Mouse (Mus musculus) stomach, embryonic 16.5 days (tissue): ENCODE results near the gene Sergef. TPM values are rescaled to one million over a fixed set of nuclear protein-coding genes. Genes with fewer than 3 reads are reported as not detected.

Experiments
- ATAC-seq: fragments of 200-750 bp; cut with Nextera tagmentation; 2 replicates; pipeline ENCODE4 v1.8.0; 2017; ENCODE audit warnings: moderate number of reproducible peaks, moderate TSS enrichment; ENCODE audit not compliant: insufficient read depth, low FRiP score
- H3K27ac ChIP-seq: fragments of 300-500 bp; sonication (generic); 2 replicates; pipeline ENCODE4 v1.5.1; 2014; ENCODE audit warnings: low read length
- H3K27me3 ChIP-seq: fragments of 300-500 bp; sonication (generic); 2 replicates; pipeline ENCODE4 v1.6.1; 2014; ENCODE audit warnings: low read length, control low read depth, mixed read lengths; ENCODE audit not compliant: control insufficient read depth, insufficient read depth
- H3K36me3 ChIP-seq: fragments of 300-500 bp; sonication (generic); 2 replicates; pipeline ENCODE4 v1.6.1; 2014; ENCODE audit warnings: low read length; ENCODE audit not compliant: control insufficient read depth, insufficient read depth
- H3K4me1 ChIP-seq: fragments of 300-500 bp; sonication (generic); 2 replicates; pipeline ENCODE4 v1.6.1; 2014; ENCODE audit warnings: low read length, control low read depth, mixed read lengths; ENCODE audit not compliant: control insufficient read depth, insufficient read depth
- H3K4me2 ChIP-seq: fragments of 300-500 bp; sonication (generic); 2 replicates; pipeline ENCODE4 v1.6.1; 2014; ENCODE audit warnings: low read depth, low read length, mixed read lengths
- H3K4me3 ChIP-seq: fragments of 300-500 bp; sonication (generic); replicated peaks from 2 replicates; pipeline ENCODE4 v1.5.1; 2014; ENCODE audit warnings: mild to moderate bottlenecking, low read length
- H3K9ac ChIP-seq: fragments of 300-500 bp; sonication (generic); 2 replicates; pipeline ENCODE4 v1.6.1; 2014; ENCODE audit warnings: low read length
- H3K9me3 ChIP-seq: fragments of 300-500 bp; sonication (generic); replicated peaks from 2 replicates; pipeline ENCODE4 v1.6.1; 2016; ENCODE audit warnings: low read length, control low read depth; ENCODE audit not compliant: control insufficient read depth
- WGBS: fragments of 180-500 bp; shearing (Covaris S2); extraction: QIAGEN DNeasy Blood & Tissue Kit; methylation state at CpG from one replicate; pipeline ENCODE4 v1.1.7; 2014; 5-methylcytosine and 5-hydroxymethylcytosine counted together
- polyA plus RNA-seq: library from polyadenylated mRNA; unstranded; fragments of >200 nt; fragmentation: Nextera tagmentation; extraction: Ambion mirVana; gene quantifications from 2 replicates; pipeline ENCODE4 v1.2.1, GENCODE M21; 2015

The Sergef gene
- polyA plus RNA-seq, 1 experiment from 2014 or later, result 14.9 TPM

DNA sequence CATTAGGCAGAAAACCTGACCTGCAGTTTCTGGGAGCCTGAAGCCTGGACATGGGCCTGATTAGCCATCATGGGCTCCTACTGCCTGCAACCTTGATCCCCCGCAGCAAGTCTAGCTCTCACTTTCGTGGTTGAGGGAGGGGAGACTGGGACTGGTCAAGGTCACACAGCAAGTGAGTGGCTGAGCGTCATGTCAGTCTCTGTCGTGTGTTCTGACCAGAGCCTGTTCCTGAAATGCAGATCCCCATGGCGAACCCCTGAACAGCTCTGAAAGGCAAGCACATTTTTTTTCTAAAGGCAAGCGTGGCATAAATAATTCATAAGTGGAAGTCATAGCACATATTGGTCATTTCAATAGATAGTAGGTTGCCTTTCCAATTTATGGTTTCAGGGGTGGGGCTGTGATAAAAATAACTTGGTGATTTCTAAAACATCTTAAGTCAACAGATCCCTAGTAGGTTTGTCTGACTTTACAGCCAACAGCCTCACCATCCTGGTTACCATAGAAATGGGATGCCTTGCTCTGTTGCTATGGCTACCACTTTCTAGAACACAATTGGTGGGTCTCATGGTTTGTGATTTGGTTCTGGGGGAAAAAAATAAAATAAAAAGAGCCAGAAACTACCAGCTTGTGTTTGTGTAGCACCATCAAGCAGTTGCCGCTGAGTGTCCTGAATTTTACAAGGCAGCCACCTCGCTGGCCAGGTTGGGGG is 217.4 kb downstream of the Sergef start:
- ATAC-seq, result no peak
- no peaks in the 10 kb centered on the region for H3K27me3 ChIP-seq
- 71% methylated on average over 8 of the region's 8 CpGs for WGBS
- H3K4me3 ChIP-seq, result no peak overlapping the region
- no peaks in the 10 kb centered on the region for H3K9me3 ChIP-seq
- H3K27ac ChIP-seq, result no peak overlapping the region
- no peaks in the 10 kb centered on the region for H3K4me1 ChIP-seq
- H3K9ac ChIP-seq, result no peak overlapping the region
- no peak overlapping the region for H3K4me2 ChIP-seq
- no peaks in the 10 kb centered on the region for H3K36me3 ChIP-seq

GRCm38 (mm10) chr7:46421535-46421934 is 218.1 kb downstream of the Sergef start:
- Histone ChIP-seq H3K27ac (no peak overlapping the region), H3K9me3 (no peaks in the 10 kb centered on the region), H3K4me1 (no peaks in the 10 kb centered on the region), H3K4me3 (no peak overlapping the region), H3K9ac (no peak overlapping the region), H3K27me3 (no peaks in the 10 kb centered on the region), H3K36me3 (no peaks in the 10 kb centered on the region), H3K4me2 (no peak overlapping the region)
- whole genome bisulfite sequencing, result 24% methylated on average over 5 of the region's 5 CpGs
- ATAC-seq, result no peak

DNA sequence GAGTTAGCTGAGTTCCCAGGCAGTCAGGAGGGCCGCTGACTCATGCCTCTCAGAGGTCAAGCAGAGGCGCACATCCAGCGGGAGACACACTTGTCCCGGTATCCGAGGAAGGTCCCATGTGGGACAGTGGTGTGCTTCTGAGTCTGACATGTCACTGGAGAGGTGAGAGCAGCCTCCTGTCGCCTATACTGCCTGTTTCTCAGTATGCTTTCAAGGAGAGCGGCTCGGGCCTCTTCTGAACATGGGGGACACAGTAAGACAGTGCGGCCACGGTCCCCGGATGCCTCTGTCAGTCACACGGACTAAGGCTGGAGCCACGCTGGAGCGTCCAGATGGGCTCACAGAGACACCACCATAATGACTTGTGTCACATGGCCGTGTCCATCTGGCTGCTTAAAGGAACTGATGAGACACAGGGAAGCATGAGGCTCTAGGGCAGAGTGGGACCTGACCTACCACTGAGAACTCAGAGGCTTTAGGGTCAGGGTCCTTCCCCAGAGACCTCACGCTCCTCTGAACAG is 221.4 kb downstream of the Sergef start:
- H3K4me1 ChIP-seq, result no peaks in the 10 kb centered on the region
- no peaks in the 10 kb centered on the region for H3K27me3 ChIP-seq
- H3K4me3 ChIP-seq, result no peak overlapping the region
- no peaks in the 10 kb centered on the region for H3K36me3 ChIP-seq
- no peak overlapping the region for H3K9ac ChIP-seq
- WGBS, result 71% methylated on average over 16 of the region's 16 CpGs
- H3K4me2 ChIP-seq, result no peak overlapping the region
- H3K9me3 ChIP-seq, result no peaks in the 10 kb centered on the region
- no peak for ATAC-seq
- H3K27ac ChIP-seq, result no peak overlapping the region

DNA sequence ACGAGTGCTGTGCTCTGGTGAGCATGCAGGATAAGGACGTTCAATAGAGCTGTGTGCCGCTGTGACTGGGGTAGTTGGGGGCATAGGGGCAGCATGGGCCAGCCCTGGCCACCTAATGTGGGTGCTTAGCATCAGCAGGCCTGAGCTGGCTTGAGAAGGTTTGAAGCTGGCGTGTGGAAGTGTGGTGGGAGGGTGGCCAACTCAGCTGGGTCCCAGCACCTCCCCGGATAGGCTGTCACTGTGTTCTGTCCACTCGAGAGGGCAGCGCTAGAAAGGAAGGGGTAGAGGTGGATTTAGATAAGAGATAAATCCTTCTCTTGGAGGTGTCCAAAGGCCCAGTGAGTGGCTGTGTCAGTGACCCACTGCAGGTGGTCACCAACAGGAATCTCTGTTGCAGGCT is 222.1 kb downstream of the Sergef start:
- H3K4me3 ChIP-seq, result no peak overlapping the region
- H3K27me3 ChIP-seq, result no peaks in the 10 kb centered on the region
- WGBS, result 67% methylated on average over 7 of the region's 7 CpGs
- no peak overlapping the region for H3K27ac ChIP-seq
- H3K9ac ChIP-seq, result no peak overlapping the region
- H3K4me1 ChIP-seq, result no peaks in the 10 kb centered on the region
- H3K4me2 ChIP-seq, result no peak overlapping the region
- H3K36me3 ChIP-seq, result no peaks in the 10 kb centered on the region
- no peak for ATAC-seq
- no peaks in the 10 kb centered on the region for H3K9me3 ChIP-seq

- Histone ChIP-seq H3K4me2 (no peak overlapping the region), H3K27me3 (no peaks in the 10 kb centered on the region), H3K9ac (no peak overlapping the region), H3K36me3 (no peaks in the 10 kb centered on the region), H3K4me3 (no peak overlapping the region), H3K27ac (no peak overlapping the region), H3K4me1 (no peaks in the 10 kb centered on the region), H3K9me3 (no peaks in the 10 kb centered on the region)
- no peak for ATAC-seq
- WGBS, result 74% methylated on average over 14 of the region's 14 CpGs
These were observed 223.7 kb downstream of the Sergef start for GRCm38 (mm10) chr7:46415818-46416425.

DNA sequence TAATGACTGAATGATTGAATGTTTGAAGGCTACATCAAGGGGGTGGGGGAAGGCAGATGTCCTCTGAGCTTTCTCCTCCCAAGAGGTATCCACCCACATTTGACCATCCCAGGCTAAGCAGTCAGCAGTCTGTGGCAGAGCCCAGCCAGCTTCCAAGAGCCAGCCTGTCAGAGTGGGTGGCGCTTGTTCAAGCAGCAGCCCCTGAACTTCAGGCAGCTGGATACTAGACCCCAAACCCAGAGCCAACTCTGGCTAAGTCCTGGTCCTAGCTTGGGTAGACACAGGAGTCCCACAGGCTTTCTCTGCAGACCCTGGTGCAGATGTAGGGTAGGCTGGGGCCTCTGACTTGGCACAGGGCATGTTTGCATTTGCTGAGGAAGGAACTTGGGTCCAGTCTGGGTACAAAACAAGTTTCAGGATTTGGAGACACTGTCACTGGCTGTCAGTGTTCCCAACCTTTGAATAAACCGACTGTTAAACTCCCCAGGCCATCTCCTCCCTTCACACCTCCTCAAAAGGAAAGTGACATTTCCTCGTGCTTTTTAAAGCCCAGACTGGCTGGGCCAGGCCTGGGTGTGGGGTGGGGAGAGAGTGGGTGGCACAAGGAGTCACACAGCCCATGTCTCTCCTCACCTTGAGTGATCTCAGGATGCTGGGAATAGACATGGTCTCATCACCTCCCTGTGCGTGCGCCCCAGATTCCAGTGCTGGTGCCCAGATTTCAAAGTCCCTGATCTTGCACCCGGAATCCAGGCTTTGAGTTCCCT is 225.5 kb downstream of the Sergef start:
- no peak overlapping the region for H3K4me3 ChIP-seq
- H3K9me3 ChIP-seq, result no peaks in the 10 kb centered on the region
- H3K4me1 ChIP-seq, result no peaks in the 10 kb centered on the region
- no peak overlapping the region for H3K27ac ChIP-seq
- no peak overlapping the region for H3K4me2 ChIP-seq
- no peak for ATAC-seq
- 63% methylated on average over 6 of the region's 6 CpGs for WGBS
- H3K9ac ChIP-seq, result no peak overlapping the region
- H3K27me3 ChIP-seq, result no peaks in the 10 kb centered on the region
- H3K36me3 ChIP-seq, result no peaks in the 10 kb centered on the region

DNA sequence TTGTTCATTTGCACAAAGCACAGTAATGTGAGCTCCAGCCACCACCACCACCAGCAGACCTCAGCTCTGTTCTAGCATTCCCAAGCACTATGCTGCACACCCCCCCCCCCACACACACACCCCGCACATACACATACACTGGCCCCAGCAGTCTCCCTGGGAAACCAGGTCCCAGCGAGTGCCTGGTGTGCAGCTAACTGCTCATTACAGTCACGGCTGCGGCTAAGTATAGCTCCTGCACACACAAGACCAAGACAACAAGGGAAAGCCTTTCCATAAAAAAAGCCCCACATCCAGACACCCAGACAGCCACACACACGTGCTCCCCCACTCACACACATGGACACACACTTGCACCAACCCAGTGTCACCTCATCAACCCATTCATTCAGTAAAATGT is 226.8 kb downstream of the Sergef start:
- Histone ChIP-seq H3K9ac (no peak overlapping the region), H3K27ac (no peak overlapping the region), H3K4me1 (no peaks in the 10 kb centered on the region), H3K36me3 (no peaks in the 10 kb centered on the region), H3K4me2 (no peak overlapping the region), H3K4me3 (no peak overlapping the region), H3K27me3 (no peaks in the 10 kb centered on the region), H3K9me3 (no peaks in the 10 kb centered on the region)
- ATAC-seq, result no peak
- WGBS, result 78% methylated on average over 5 of the region's 5 CpGs

DNA sequence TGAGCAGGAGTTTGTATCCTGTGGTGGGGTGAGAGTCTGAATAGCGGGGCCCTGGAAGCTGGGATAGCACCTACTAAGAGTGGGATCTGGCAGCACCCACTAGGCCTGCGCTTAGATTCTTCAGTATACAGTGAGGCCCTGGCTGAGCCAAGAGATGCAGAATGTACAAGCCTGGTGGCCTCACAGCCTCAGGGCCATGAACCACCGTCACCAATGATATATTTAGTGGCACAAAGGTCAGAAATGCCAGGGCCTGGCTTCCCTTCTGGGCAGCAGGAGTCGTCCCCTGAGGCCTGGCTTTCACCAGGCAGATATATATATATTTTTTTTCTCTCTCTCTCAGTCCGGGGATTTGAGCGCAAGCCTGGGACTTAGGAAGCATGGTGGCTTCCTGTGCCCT is 228.9 kb downstream of the Sergef start:
- ATAC-seq, result no peak
- H3K4me1 ChIP-seq, result no peaks in the 10 kb centered on the region
- no peaks in the 10 kb centered on the region for H3K9me3 ChIP-seq
- H3K4me3 ChIP-seq, result no peak overlapping the region
- no peaks in the 10 kb centered on the region for H3K27me3 ChIP-seq
- no peak overlapping the region for H3K4me2 ChIP-seq
- no peak overlapping the region for H3K9ac ChIP-seq
- H3K27ac ChIP-seq, result no peak overlapping the region
- WGBS, result 68% methylated on average over 6 of the region's 6 CpGs
- H3K36me3 ChIP-seq, result no peaks in the 10 kb centered on the region

DNA sequence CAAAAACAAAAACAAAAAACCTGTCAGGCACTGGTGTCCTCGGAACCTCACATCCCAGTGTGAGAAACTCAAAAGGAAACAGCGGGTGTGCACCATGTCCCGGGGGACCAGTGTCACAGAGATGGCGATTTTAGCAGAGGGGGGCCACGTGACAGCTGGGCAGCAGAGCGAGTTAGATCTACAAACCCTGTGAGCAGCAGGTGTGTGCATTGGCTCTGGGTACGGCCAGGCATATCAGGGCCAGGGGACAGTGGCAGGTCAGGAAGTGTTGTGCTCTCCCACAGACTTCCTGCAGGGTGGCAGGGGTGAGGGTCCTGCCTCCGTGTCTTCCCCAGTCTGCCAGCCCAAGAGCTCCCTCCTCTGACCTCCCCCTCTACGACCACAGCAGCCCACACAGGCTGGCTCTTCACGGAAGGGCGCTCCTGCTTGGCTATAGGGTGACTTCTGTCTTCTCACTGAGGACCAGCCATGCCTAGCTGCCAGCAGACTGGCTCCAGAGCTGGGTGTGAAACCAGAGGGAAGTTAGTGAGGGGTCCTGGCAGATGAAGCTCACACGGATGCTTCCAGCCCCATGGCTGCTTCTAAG is 230.3 kb downstream of the Sergef start:
- Histone ChIP-seq H3K4me1 (no peaks in the 10 kb centered on the region), H3K4me3 (no peak overlapping the region), H3K36me3 (no peaks in the 10 kb centered on the region), H3K27me3 (no peaks in the 10 kb centered on the region), H3K4me2 (no peak overlapping the region), H3K27ac (no peak overlapping the region), H3K9me3 (no peaks in the 10 kb centered on the region), H3K9ac (no peak overlapping the region)
- ATAC-seq, result no peak
- WGBS, result 46% methylated on average over 12 of the region's 12 CpGs
